Mouse (Mus musculus) midbrain, embryonic 14.5 days (tissue): Measurements from ENCODE around the gene Ptgds. TPM values are rescaled to one million over a fixed set of nuclear protein-coding genes. Genes with fewer than 3 reads are reported as not detected.

Experiments used
- ATAC-seq: fragments of 200-750 bp; cut with Nextera tagmentation; 2 replicates; pipeline ENCODE4 v1.8.0; 2017; ENCODE audit warnings: moderate number of reproducible peaks, moderate library complexity; ENCODE audit not compliant: low FRiP score, low TSS enrichment
- DNase-seq: peaks from one replicate; pipeline ENCODE4 v3.0.0-alpha.2; 2015
- H3K27ac ChIP-seq: fragments of 300-500 bp; sonication (generic); replicated peaks from 2 replicates; pipeline ENCODE4 v1.5.1; 2014; ENCODE audit warnings: mild to moderate bottlenecking, low read depth, low read length, moderate library complexity
- H3K27me3 ChIP-seq: fragments of 300-500 bp; sonication (generic); 2 replicates; pipeline ENCODE4 v1.6.1; 2014; ENCODE audit warnings: low read length, control low read depth, mixed read lengths; ENCODE audit not compliant: control insufficient read depth, insufficient read depth
- H3K36me3 ChIP-seq: fragments of 300-500 bp; sonication (generic); 2 replicates; pipeline ENCODE4 v1.6.1; 2014; ENCODE audit warnings: low read length, control low read depth; ENCODE audit not compliant: control insufficient read depth, insufficient read depth
- H3K4me1 ChIP-seq: fragments of 300-500 bp; sonication (generic); 2 replicates; pipeline ENCODE4 v1.6.1; 2014; ENCODE audit warnings: mild to moderate bottlenecking, antibody characterized with exemption, low read length, control low read depth; ENCODE audit not compliant: control insufficient read depth, insufficient read depth
- H3K4me2 ChIP-seq: fragments of 300-500 bp; sonication (generic); 2 replicates; pipeline ENCODE4 v1.6.1; 2014; ENCODE audit warnings: mild to moderate bottlenecking, low read length, moderate library complexity
- H3K4me3 ChIP-seq: fragments of 300-500 bp; sonication (generic); replicated peaks from 2 replicates; pipeline ENCODE4 v1.5.1; 2014; ENCODE audit warnings: low read depth, low read length
- H3K9ac ChIP-seq: fragments of 300-500 bp; sonication (generic); replicated peaks from 2 replicates; pipeline ENCODE4 v1.6.1; 2014; ENCODE audit warnings: mild to moderate bottlenecking, low read length, moderate library complexity
- H3K9me3 ChIP-seq: fragments of 300-500 bp; sonication (generic); 2 replicates; pipeline ENCODE4 v1.6.1; 2016; ENCODE audit warnings: low read length, control low read depth, mixed read lengths; ENCODE audit not compliant: control insufficient read depth
- whole genome bisulfite sequencing: fragments of 180-500 bp; shearing (Covaris S2); extraction: QIAGEN DNeasy Blood & Tissue Kit; methylation state at CpG from one replicate; pipeline ENCODE4 v1.1.7; 2014; 5-methylcytosine and 5-hydroxymethylcytosine counted together
- polyA plus RNA-seq: library from polyadenylated mRNA; unstranded; fragments of >200 nt; fragmentation: Nextera tagmentation; extraction: Ambion mirVana; gene quantifications from 2 replicates; pipeline ENCODE4 v1.2.1, GENCODE M21; 2014

Ptgds gene
- polyA plus RNA-seq, 1 experiment from 2014 or later = 71.9 TPM

DNA sequence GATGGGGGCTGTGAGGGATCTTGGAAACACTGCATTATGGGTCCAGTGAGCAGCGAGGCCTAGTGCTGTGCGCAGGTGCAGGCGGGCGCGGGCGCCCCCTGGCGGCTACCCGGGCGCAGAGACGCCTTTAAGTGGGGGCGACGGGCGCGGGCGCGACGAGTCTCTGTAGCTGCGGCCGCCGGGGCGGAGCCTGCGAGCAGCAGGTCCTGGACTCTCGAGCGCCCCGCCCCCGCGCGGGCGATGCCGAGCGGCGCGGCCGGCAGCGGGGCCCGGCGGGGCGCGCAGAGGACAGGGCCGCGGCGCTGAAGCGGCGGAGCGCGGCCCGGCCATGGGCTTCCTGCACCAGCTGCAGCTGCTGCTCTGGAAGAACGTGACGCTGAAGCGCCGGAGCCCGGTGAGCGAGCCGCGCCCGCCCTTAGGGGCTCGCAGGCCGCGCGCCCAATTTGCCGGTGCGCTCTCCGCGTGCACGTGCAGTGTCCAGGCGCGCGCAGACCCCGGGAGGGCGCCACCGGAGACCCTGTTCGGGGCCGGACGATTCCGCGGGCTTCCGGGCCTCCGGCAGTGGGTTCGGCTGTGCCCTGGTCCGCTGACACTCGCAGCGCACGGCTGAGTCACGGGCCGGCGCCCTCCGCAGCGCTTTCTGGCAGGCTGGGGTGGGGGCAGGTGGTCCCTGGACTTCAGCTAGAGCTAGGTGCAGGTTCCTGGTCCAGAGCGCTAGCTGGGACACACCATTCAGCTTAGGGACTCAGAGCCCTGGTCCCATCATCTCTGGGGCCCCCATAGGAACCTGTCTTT, 41.2 kb downstream of the Ptgds start, which contains the start of gene Abca2:
TSS of gene Abca2 (plus strand) at position 262 of the 795 bp plus-strand sequence.
- under 1% methylated on average over 72 of the region's 89 CpGs for WGBS
- Histone ChIP-seq H3K4me3 (peak within 1 kb of the TSS; percentile 78), H3K36me3 (peaks cover 9% of the 10 kb centered on the region; the same call in 1 of the 2 replicates), H3K9me3 (no peaks in the 10 kb centered on the region), H3K4me2 (peak within 1 kb of the TSS; percentile 64), H3K4me1 (peaks cover 27% of the 10 kb centered on the region), H3K27me3 (peaks cover 4% of the 10 kb centered on the region; the same call in 1 of the 2 replicates), H3K27ac (peak within 1 kb of the TSS; percentile 88), H3K9ac (peak within 1 kb of the TSS; percentile 82)
- ATAC-seq (peak; percentile 88), DNase-seq (peak; percentile 98)

DNA sequence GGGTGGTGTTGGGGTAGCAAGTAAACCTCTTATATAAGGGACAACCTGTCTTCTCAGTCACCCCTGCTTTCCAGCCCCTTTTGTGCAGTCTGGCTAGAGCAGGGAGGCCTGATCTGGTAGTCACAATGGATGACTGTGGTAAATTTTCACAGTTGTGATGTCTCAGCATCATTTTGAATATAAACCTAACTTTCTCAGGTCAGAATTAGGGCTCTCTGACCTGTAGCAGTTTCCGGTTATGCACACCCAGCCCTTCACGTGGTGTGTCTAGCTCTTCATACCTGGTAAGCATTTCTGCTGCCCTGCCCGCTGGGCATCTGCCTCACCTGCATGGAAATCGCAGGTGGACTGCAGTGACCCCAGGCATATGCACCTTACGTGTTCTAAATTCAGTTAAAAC, 42.6 kb downstream of the Ptgds start:
- Histone ChIP-seq H3K4me3 (no peak overlapping the region), H3K9me3 (no peaks in the 10 kb centered on the region), H3K27ac (0 out of 2 replicates have a peak overlapping the region, but pooled peaks have one; percentile 10), H3K36me3 (peaks cover 6% of the 10 kb centered on the region; the same call in 1 of the 2 replicates), H3K4me1 (peaks cover 27% of the 10 kb centered on the region), H3K27me3 (peaks cover 4% of the 10 kb centered on the region; the same call in 1 of the 2 replicates), H3K4me2 (no peak overlapping the region), H3K9ac (no peak overlapping the region)
- WGBS = 90% methylated on average over 5 of the region's 5 CpGs
- DNase-seq = no peak
- ATAC-seq = no peak

DNA sequence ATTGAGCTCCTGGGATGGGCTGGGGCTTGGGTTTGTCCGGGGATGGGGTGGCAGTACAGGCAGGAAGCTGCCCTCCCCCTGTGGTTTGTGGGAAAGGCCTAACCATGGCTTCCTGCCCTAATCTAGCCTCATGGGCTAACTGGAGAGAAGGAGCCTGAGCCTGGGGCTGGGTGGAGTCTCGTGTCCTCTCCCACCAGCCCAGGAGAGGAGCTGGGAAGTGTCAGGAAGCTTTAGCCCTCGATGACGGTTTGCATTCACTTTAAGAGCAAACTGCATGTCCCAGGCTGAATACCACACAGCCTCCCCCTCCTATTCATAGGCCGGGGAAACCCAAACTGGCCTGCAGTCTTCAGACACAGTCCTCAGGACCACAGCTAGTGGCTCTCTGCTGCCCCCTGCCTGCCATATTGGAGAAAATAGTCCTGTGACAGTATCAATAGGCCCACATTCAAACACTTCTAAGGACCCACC, 43.1 kb downstream of the Ptgds start:
- ATAC-seq (no peak), DNase-seq (peak; percentile 90)
- Histone ChIP-seq H3K9ac (no peak overlapping the region), H3K27ac (0 out of 2 replicates have a peak overlapping the region, but pooled peaks have one; percentile 10), H3K4me3 (no peak overlapping the region), H3K36me3 (peaks cover 6% of the 10 kb centered on the region; the same call in 1 of the 2 replicates), H3K9me3 (no peaks in the 10 kb centered on the region), H3K27me3 (peaks cover 4% of the 10 kb centered on the region; the same call in 1 of the 2 replicates), H3K4me2 (no peak overlapping the region), H3K4me1 (peaks cover 27% of the 10 kb centered on the region)
- 26% methylated on average over 5 of the region's 5 CpGs for WGBS

DNA sequence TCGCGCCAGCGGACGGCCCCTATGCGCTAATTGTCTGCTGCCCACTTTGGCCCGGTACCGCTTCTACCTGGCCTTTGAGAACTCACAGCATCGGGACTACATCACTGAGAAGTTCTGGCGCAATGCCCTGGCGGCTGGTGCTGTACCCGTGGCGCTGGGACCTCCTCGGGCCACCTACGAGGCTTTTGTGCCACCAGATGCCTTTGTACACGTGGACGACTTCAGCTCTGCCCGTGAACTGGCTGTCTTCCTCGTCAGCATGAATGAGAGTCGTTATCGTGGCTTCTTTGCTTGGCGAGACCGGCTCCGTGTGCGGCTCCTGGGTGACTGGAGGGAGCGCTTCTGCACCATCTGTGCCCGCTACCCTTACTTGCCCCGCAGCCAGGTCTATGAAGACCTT, 44.4 kb downstream of the Ptgds start:
- no peak for ATAC-seq
- H3K27ac ChIP-seq = no peak overlapping the region
- DNase-seq = no peak
- H3K36me3 ChIP-seq = no peaks in the 10 kb centered on the region
- peaks cover 4% of the 10 kb centered on the region; the same call in 1 of the 2 replicates for H3K27me3 ChIP-seq
- no peak overlapping the region for H3K4me3 ChIP-seq
- H3K9ac ChIP-seq = peak overlapping the region; percentile 2; the same call in 1 of the 2 replicates
- H3K9me3 ChIP-seq = no peaks in the 10 kb centered on the region
- peaks cover 15% of the 10 kb centered on the region for H3K4me1 ChIP-seq
- H3K4me2 ChIP-seq = no peak overlapping the region
- 50% methylated on average over 27 of the region's 27 CpGs for WGBS

DNA sequence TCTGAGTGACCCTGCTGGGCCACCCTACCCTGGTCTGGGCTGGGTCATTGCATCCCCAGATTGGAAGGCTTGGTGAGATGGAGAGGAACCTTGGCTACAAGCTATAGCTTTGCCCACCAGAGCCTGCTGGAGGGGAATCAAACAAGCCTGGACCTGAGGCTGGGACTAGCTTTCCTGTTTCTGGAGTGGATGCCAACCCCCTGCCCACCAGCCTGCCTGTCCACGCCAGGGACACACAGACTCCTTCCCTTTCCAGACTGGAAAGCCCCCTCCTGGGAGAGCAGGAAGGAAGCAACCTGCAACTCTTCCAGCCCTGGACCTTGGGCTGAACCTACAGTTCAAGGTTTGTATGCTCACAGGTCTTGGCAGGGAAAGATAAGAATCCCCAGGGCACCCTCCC, 46.2 kb downstream of the Ptgds start:
- Histone ChIP-seq H3K36me3 (no peaks in the 10 kb centered on the region), H3K27ac (no peak overlapping the region), H3K4me2 (no peak overlapping the region), H3K9me3 (no peaks in the 10 kb centered on the region), H3K27me3 (peaks cover 4% of the 10 kb centered on the region; the same call in 1 of the 2 replicates), H3K9ac (no peak overlapping the region), H3K4me3 (no peak overlapping the region), H3K4me1 (no peaks in the 10 kb centered on the region)
- DNase-seq (no peak), ATAC-seq (no peak)
- 52% methylated on average over 1 of the region's 1 CpGs for WGBS

DNA sequence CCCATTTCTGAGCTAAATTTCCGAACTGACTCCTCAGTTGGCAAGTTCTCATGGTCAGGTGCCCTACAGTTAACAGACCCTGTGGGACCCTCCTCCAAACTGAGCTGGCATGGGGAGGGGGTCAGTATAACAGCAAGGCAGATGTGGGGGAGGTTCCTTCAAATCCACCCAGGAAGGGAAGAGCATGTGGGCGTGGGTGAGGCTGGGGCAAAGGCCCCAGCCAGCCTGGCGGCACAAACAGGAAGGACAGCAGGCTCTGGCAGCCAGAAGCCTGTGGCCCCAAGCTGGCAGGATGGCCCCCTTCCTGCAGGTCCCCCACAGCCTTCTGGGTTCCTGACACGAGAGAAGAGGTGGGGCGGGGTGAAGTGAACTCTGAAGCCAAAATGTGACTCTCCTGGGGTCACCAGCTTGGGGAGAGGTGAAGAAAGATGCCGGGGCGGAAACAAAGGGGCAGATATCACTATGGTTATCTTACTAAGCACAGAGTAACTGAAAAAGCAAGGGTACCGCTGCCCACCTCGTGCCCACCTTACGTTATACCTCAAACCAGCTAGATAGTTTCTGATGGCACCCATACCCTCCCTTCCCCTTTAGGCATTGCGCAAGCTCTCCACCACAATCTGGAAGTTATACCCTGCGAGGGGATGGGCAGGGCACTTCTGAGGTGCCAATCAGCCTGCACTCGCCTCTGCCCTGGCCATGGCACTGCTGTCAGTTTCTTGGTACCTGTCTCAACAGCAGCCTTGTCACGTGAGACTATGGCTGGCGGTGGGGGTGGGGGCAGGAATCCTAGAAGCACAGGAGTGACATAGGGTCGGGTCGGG, 47.0 kb downstream of the Ptgds start, which contains the start of gene Fut7:
TSS of gene Fut7 (plus strand) at position 681 of the 824 bp plus-strand sequence.
- H3K4me1 ChIP-seq = no peaks in the 10 kb centered on the region
- no peak within 1 kb of the TSS; the same call in 1 of the 2 replicates for H3K9ac ChIP-seq

DNA sequence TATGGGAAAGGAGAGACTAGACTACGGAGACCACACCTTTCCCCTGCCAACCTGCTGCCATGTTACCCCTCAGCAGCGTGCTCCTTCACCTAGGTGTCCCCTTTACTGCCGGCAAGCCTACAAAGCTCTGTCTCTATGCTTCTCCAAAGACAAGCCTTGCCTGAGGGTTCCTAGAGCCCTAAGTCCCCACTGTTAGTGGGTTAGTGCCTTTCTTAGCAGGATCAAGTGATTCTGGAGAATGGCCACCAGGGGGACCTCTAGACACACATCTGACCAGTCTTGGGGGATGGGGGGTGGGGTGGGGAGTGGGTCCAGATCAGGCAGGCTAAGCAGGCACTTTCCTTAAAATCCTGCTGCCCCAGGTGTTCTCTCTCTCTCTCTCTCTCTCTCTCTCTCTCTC, 48.0 kb downstream of the Ptgds start:
- H3K4me2 ChIP-seq = no peak overlapping the region
- no peak overlapping the region for H3K4me3 ChIP-seq
- DNase-seq (peak; percentile 82), ATAC-seq (peak; percentile 57; the same call in 1 of the 2 replicates)
- 17% methylated on average over 3 of the region's 3 CpGs for WGBS
- H3K9ac ChIP-seq = no peak overlapping the region
- H3K27ac ChIP-seq = no peak overlapping the region
- no peaks in the 10 kb centered on the region for H3K9me3 ChIP-seq
- no peaks in the 10 kb centered on the region for H3K4me1 ChIP-seq
- peaks cover 4% of the 10 kb centered on the region; the same call in 1 of the 2 replicates for H3K27me3 ChIP-seq
- H3K36me3 ChIP-seq = no peaks in the 10 kb centered on the region

More for the DNA sequence above, 47.0 kb downstream of the Ptgds start, which contains the start of gene Fut7:
- H3K27ac ChIP-seq = no peak within 1 kb of the TSS
- no peak for ATAC-seq
- no peaks in the 10 kb centered on the region for H3K9me3 ChIP-seq
- H3K4me3 ChIP-seq = no peak within 1 kb of the TSS
- no peaks in the 10 kb centered on the region for H3K36me3 ChIP-seq
- DNase-seq = no peak
- peaks cover 4% of the 10 kb centered on the region; the same call in 1 of the 2 replicates for H3K27me3 ChIP-seq
- no peak within 1 kb of the TSS for H3K4me2 ChIP-seq
- WGBS = 68% methylated on average over 17 of the region's 17 CpGs

DNA sequence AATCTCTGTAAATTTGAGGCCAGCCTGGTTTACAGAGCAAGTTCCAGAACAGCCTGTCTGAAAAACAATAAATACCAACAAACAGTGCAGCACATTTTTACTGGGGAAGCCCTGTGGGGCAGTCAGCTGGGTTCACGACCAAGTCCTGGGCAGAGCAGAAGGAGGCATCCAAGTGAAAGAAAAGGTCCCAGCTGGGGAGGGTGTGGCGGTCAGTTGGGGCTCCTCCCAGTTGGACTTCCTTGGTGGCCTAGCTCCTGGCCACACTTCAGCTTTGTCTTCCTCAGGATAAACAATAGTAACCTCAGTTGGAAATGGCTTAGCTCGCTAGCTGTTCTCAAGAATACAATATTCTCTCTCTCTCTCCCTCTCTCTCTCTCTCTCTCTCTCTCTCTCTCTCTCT, 52.4 kb downstream of the Ptgds start:
- Histone ChIP-seq H3K4me1 (no peaks in the 10 kb centered on the region), H3K4me2 (no peak overlapping the region), H3K36me3 (0 out of 2 replicates have a peak, but pooled peaks cover 4% of the 10 kb centered on the region), H3K9me3 (no peaks in the 10 kb centered on the region), H3K27ac (no peak overlapping the region), H3K27me3 (no peaks in the 10 kb centered on the region), H3K4me3 (no peak overlapping the region), H3K9ac (no peak overlapping the region)
- ATAC-seq (no peak), DNase-seq (no peak)
- 20% methylated on average over 3 of the region's 3 CpGs for WGBS
